Mouse (Mus musculus) MEL (cell line): ENCODE measurements around the gene Ctnnbip1.

Experiments
- MAX ChIP-seq: IDR thresholded peaks from 2 replicates; pipeline ENCODE4 v1.6.1; 2011; ENCODE audit warnings: low read length, improper control_type of control experiment
- ZMIZ1 ChIP-seq: IDR thresholded peaks from 2 replicates; pipeline ENCODE4 v1.6.1; 2012; ENCODE audit warnings: low read depth, mild to moderate bottlenecking, inconsistent platforms, low read length, improper control_type of control experiment, moderate library complexity

DNA sequence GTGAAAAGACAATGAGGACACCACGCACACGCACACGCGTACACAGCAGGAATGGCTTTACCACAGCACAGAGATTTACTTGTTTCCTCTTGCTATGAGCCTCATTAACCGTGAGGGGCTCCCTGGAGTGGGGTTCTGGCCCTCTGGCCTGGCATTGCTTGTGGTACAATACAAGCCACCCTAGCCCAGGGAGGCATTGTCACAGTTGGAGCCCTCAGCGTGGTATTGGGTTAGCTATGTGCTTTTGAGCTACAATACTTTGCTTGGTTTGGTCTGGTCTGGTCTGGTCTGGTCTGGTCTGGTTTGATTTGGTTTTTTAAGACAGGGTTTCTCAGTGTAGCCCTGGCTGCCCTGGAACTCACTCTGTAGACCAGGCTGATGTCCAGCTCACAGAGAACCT, 81.5 kb downstream of the Ctnnbip1 start:
- TF ChIP-seq MAX = no peak
- no peak for TF ChIP-seq ZMIZ1
